Mouse (Mus musculus) stomach, postnatal 0 days (tissue): ENCODE measurements around the gene Cdk4.

Experiments
- CTCF ChIP-seq: IDR thresholded peaks from 2 replicates; pipeline ENCODE4 v1.5.1; 2016; ENCODE audit warnings: antibody characterized with exemption, low read depth, mild to moderate bottlenecking, moderate library complexity
- EP300 ChIP-seq: optimal IDR thresholded peaks from 2 replicates; pipeline ENCODE3; 2016; ENCODE audit warnings: antibody characterized with exemption

GRCm38 (mm10) chr10:127085052-127085451, 21.7 kb downstream of the Cdk4 start:
- TF ChIP-seq CTCF = no peak
- TF ChIP-seq EP300 = no peak
